Mouse (Mus musculus): Measurements from ENCODE around the gene Itpr2. TPM values are rescaled to one million over a fixed set of nuclear protein-coding genes. Genes with fewer than 3 reads are reported as not detected.

The Itpr2 gene
- polyA plus RNA-seq, 1 experiment from 2014 or later: 19.4 TPM

GRCm38 (mm10) chr6:146157983-146158535 is 344.0 kb downstream of the Itpr2 start:
- whole genome bisulfite sequencing: 83% methylated on average over 8 of the region's 8 CpGs
- 0 out of 2 replicates have a peak, but pooled peaks cover 2% of the 10 kb centered on the region for H3K36me3 ChIP-seq
- no peaks in the 10 kb centered on the region for H3K27me3 ChIP-seq (ENCODE audit: insufficient read depth, poor library complexity, severe bottlenecking)
- H3K9me3 ChIP-seq: no peaks in the 10 kb centered on the region
- no peak overlapping the region for H3K27ac ChIP-seq
- peaks cover 10% of the 10 kb centered on the region; the same call in 1 of the 2 replicates for H3K4me1 ChIP-seq
- H3K4me3 ChIP-seq: no peak overlapping the region
- peak; percentile 31 for DNase-seq (ENCODE audit: low spot score)

- Histone ChIP-seq H3K27me3 (ENCODE audit: insufficient read depth, poor library complexity, severe bottlenecking) (no peaks in the 10 kb centered on the region), H3K4me3 (no peak overlapping the region), H3K9me3 (no peaks in the 10 kb centered on the region), H3K27ac (no peak overlapping the region), H3K4me1 (peaks cover 11% of the 10 kb centered on the region; the same call in 1 of the 2 replicates), H3K36me3 (0 out of 2 replicates have a peak, but pooled peaks cover 2% of the 10 kb centered on the region)
- DNase-seq (ENCODE audit: low spot score): peak; percentile 42
- WGBS: 93% methylated on average over 14 of the region's 14 CpGs
These were observed 344.9 kb downstream of the Itpr2 start for GRCm38 (mm10) chr6:146157099-146157498.

- H3K27me3 ChIP-seq (ENCODE audit: insufficient read depth, poor library complexity, severe bottlenecking): no peaks in the 10 kb centered on the region
- WGBS: 87% methylated on average over 6 of the region's 6 CpGs
These were observed 345.5 kb downstream of the Itpr2 start for GRCm38 (mm10) chr6:146156536-146156935.

GRCm38 (mm10) chr6:146155156-146155734 is 346.8 kb downstream of the Itpr2 start:
- 84% methylated on average over 8 of the region's 8 CpGs for WGBS
- peak; percentile 55 for DNase-seq (ENCODE audit: low spot score)
- Histone ChIP-seq H3K36me3 (0 out of 2 replicates have a peak, but pooled peaks cover 2% of the 10 kb centered on the region), H3K27me3 (ENCODE audit: insufficient read depth, poor library complexity, severe bottlenecking) (no peaks in the 10 kb centered on the region), H3K9me3 (no peaks in the 10 kb centered on the region), H3K27ac (no peak overlapping the region), H3K4me3 (no peak overlapping the region), H3K4me1 (peaks cover 11% of the 10 kb centered on the region; the same call in 1 of the 2 replicates)

More at GRCm38 (mm10) chr6:146156536-146156935, 345.5 kb downstream of the Itpr2 start:
- no peaks in the 10 kb centered on the region for H3K9me3 ChIP-seq
- no peak for DNase-seq (ENCODE audit: low spot score)
- H3K27ac ChIP-seq: no peak overlapping the region
- H3K36me3 ChIP-seq: 0 out of 2 replicates have a peak, but pooled peaks cover 2% of the 10 kb centered on the region
- no peak overlapping the region for H3K4me3 ChIP-seq
- H3K4me1 ChIP-seq: peaks cover 11% of the 10 kb centered on the region; the same call in 1 of the 2 replicates

- Histone ChIP-seq H3K36me3 (peaks cover 12% of the 10 kb centered on the region; the same call in 1 of the 2 replicates), H3K4me1 (peaks cover 15% of the 10 kb centered on the region), H3K9me3 (no peaks in the 10 kb centered on the region), H3K4me3 (no peak overlapping the region), H3K27me3 (ENCODE audit: insufficient read depth, poor library complexity, severe bottlenecking) (no peaks in the 10 kb centered on the region), H3K27ac (no peak overlapping the region)
- WGBS: 34% methylated on average over 5 of the region's 5 CpGs
- no peak for DNase-seq (ENCODE audit: low spot score)
These were observed 349.2 kb downstream of the Itpr2 start for GRCm38 (mm10) chr6:146152843-146153242.

- 93% methylated on average over 4 of the region's 4 CpGs for WGBS
- no peaks in the 10 kb centered on the region for H3K27me3 ChIP-seq (ENCODE audit: insufficient read depth, poor library complexity, severe bottlenecking)
- H3K9me3 ChIP-seq: peaks cover 2% of the 10 kb centered on the region; the same call in 1 of the 2 replicates
- H3K27ac ChIP-seq: no peak overlapping the region
- peaks cover 14% of the 10 kb centered on the region for H3K36me3 ChIP-seq
- DNase-seq (ENCODE audit: low spot score): peak; percentile 64
- H3K4me3 ChIP-seq: no peak overlapping the region
- H3K4me1 ChIP-seq: peaks cover 35% of the 10 kb centered on the region
These were observed 360.9 kb downstream of the Itpr2 start for GRCm38 (mm10) chr6:146140966-146141585.

- WGBS: 34% methylated on average over 6 of the region's 6 CpGs
- DNase-seq (ENCODE audit: low spot score): peak; percentile 69
- H3K9me3 ChIP-seq: no peaks in the 10 kb centered on the region
- peaks cover 44% of the 10 kb centered on the region for H3K4me1 ChIP-seq
- no peaks in the 10 kb centered on the region for H3K27me3 ChIP-seq (ENCODE audit: insufficient read depth, poor library complexity, severe bottlenecking)
- peaks cover 9% of the 10 kb centered on the region for H3K36me3 ChIP-seq
- H3K27ac ChIP-seq: 0 out of 2 replicates have a peak overlapping the region, but pooled peaks have one; percentile 3
- H3K4me3 ChIP-seq: no peak overlapping the region
These were observed 361.9 kb downstream of the Itpr2 start for GRCm38 (mm10) chr6:146140171-146140570.

GRCm38 (mm10) chr6:146136646-146137045 is 365.4 kb downstream of the Itpr2 start:
- DNase-seq (ENCODE audit: low spot score): peak; percentile 70
- WGBS: 52% methylated on average over 4 of the region's 4 CpGs
- peaks cover 2% of the 10 kb centered on the region for H3K36me3 ChIP-seq
- no peak overlapping the region for H3K27ac ChIP-seq
- no peaks in the 10 kb centered on the region for H3K27me3 ChIP-seq (ENCODE audit: insufficient read depth, poor library complexity, severe bottlenecking)
- H3K4me3 ChIP-seq: no peak overlapping the region
- peaks cover 41% of the 10 kb centered on the region for H3K4me1 ChIP-seq
- no peaks in the 10 kb centered on the region for H3K9me3 ChIP-seq

- no peak for DNase-seq (ENCODE audit: low spot score)
- Histone ChIP-seq H3K27ac (no peak overlapping the region), H3K9me3 (no peaks in the 10 kb centered on the region), H3K36me3 (no peaks in the 10 kb centered on the region), H3K4me1 (peaks cover 41% of the 10 kb centered on the region), H3K27me3 (ENCODE audit: insufficient read depth, poor library complexity, severe bottlenecking) (no peaks in the 10 kb centered on the region), H3K4me3 (no peak overlapping the region)
- 37% methylated on average over 7 of the region's 7 CpGs for WGBS
These were observed 365.8 kb downstream of the Itpr2 start for GRCm38 (mm10) chr6:146136244-146136643.

GRCm38 (mm10) chr6:146135291-146135690 is 366.7 kb downstream of the Itpr2 start:
- no peak for DNase-seq (ENCODE audit: low spot score)
- no peaks in the 10 kb centered on the region for H3K27me3 ChIP-seq (ENCODE audit: insufficient read depth, poor library complexity, severe bottlenecking)
- no peak overlapping the region for H3K4me3 ChIP-seq
- peaks cover 33% of the 10 kb centered on the region for H3K4me1 ChIP-seq
- H3K36me3 ChIP-seq: no peaks in the 10 kb centered on the region
- WGBS: 78% methylated on average over 8 of the region's 8 CpGs
- no peak overlapping the region for H3K27ac ChIP-seq
- no peaks in the 10 kb centered on the region for H3K9me3 ChIP-seq

GRCm38 (mm10) chr6:146133921-146134320 is 368.1 kb downstream of the Itpr2 start:
- DNase-seq (ENCODE audit: low spot score): no peak

GRCm38 (mm10) chr6:146129066-146129465 is 373.0 kb downstream of the Itpr2 start:
- 76% methylated on average over 7 of the region's 7 CpGs for WGBS
- Histone ChIP-seq H3K36me3 (peaks cover 3% of the 10 kb centered on the region; the same call in 1 of the 2 replicates), H3K4me3 (no peak overlapping the region), H3K4me1 (peaks cover 28% of the 10 kb centered on the region), H3K9me3 (no peaks in the 10 kb centered on the region), H3K27ac (no peak overlapping the region), H3K27me3 (ENCODE audit: insufficient read depth, poor library complexity, severe bottlenecking) (no peaks in the 10 kb centered on the region)
- peak; percentile 53 for DNase-seq (ENCODE audit: low spot score)

More at GRCm38 (mm10) chr6:146133921-146134320, 368.1 kb downstream of the Itpr2 start:
- Histone ChIP-seq H3K9me3 (no peaks in the 10 kb centered on the region), H3K36me3 (peaks cover 1% of the 10 kb centered on the region; the same call in 1 of the 2 replicates), H3K4me3 (no peak overlapping the region), H3K27me3 (ENCODE audit: insufficient read depth, poor library complexity, severe bottlenecking) (no peaks in the 10 kb centered on the region), H3K27ac (no peak overlapping the region), H3K4me1 (peaks cover 24% of the 10 kb centered on the region)
- WGBS: 67% methylated on average over 8 of the region's 8 CpGs
